8 mouse cellular contexts compared by ENCODE assay signal in genomic region chr12:100073201-100073672, GRCm38 (mm10). TPM values are rescaled to one million over a fixed set of nuclear protein-coding genes. Genes with fewer than 3 reads are reported as not detected.
DNase-seq lines count a peak whose midpoint lies in the region; ATAC-seq lines count a peak whose summit lies in the region.
"Had no signal": no experiment of that assay in that cellular context is flagged by ENCODE, and none has a peak within 500 bp of the region (broad histone marks: within the 10 kb centered on the region; RNA-seq: fewer than 3 reads in every experiment).

No protein-coding gene starts in this region.

- no peak overlapping the region for H3K9ac ChIP-seq in heart, embryonic 12.5 days
- H3K9ac ChIP-seq in lung, embryonic 15.5 days: no peak overlapping the region
- H3K9ac ChIP-seq in embryonic facial prominence, embryonic 14.5 days (ENCODE audit: low read depth, low read length): no peak overlapping the region

- H3K4me2 ChIP-seq in heart, embryonic 12.5 days: no peak overlapping the region
- H3K4me2 ChIP-seq in lung, embryonic 15.5 days: no peak overlapping the region
- no peak overlapping the region for H3K4me2 ChIP-seq in embryonic facial prominence, embryonic 14.5 days (ENCODE audit: low read depth, low read length)

- peaks cover 4% of the 10 kb centered on the region for H3K4me1 ChIP-seq in heart, embryonic 12.5 days (replicated peaks)
- H3K4me1 ChIP-seq in lung, embryonic 15.5 days: peaks cover 6% of the 10 kb centered on the region; the same call in 1 of the 2 replicates
- no peaks in the 10 kb centered on the region for H3K4me1 ChIP-seq in embryonic facial prominence, embryonic 14.5 days (ENCODE audit: control insufficient read depth, insufficient read depth, low read length)

- H3K27me3 ChIP-seq in heart, embryonic 12.5 days (replicated peaks): no peaks in the 10 kb centered on the region
- no peaks in the 10 kb centered on the region for H3K27me3 ChIP-seq in lung, embryonic 15.5 days
- no peaks in the 10 kb centered on the region for H3K27me3 ChIP-seq in embryonic facial prominence, embryonic 14.5 days (replicated peaks; ENCODE audit: control insufficient read depth, insufficient read depth, low read length)

- 39% methylated on average over 4 of the region's 4 CpGs for WGBS in heart, embryonic 12.5 days
- WGBS in lung, embryonic 15.5 days: 45% methylated on average over 4 of the region's 4 CpGs
- WGBS in embryonic facial prominence, embryonic 14.5 days: 52% methylated on average over 4 of the region's 4 CpGs

- 0 out of 2 replicates have a peak, but pooled peaks have one; percentile 22 for ATAC-seq in heart, embryonic 12.5 days (ENCODE audit: insufficient number of reproducible peaks, low FRiP score)
- peak; percentile 49 for ATAC-seq in lung, embryonic 15.5 days (ENCODE audit: borderline replicate concordance, extremely low read depth, low FRiP score, low TSS enrichment)
- peak; percentile 55; the same call in 1 of the 2 replicates for ATAC-seq in embryonic facial prominence, embryonic 14.5 days (ENCODE audit: low read depth)

- no peak overlapping the region for H3K27ac ChIP-seq in heart, embryonic 12.5 days (ENCODE audit: poor library complexity, severe bottlenecking)
- no peak overlapping the region for H3K27ac ChIP-seq in lung, embryonic 15.5 days
- no peak overlapping the region for H3K27ac ChIP-seq in embryonic facial prominence, embryonic 14.5 days (replicated peaks; ENCODE audit: low read depth, low read length)

- 0 out of 2 replicates have a peak, but pooled peaks cover under 1% of the 10 kb centered on the region for H3K9me3 ChIP-seq in heart, embryonic 12.5 days (replicated peaks)
- no peaks in the 10 kb centered on the region for H3K9me3 ChIP-seq in lung, embryonic 15.5 days
- no peaks in the 10 kb centered on the region for H3K9me3 ChIP-seq in embryonic facial prominence, embryonic 14.5 days (ENCODE audit: control insufficient read depth, low read length)

- H3K36me3 ChIP-seq in heart, embryonic 12.5 days: no peaks in the 10 kb centered on the region
- no peaks in the 10 kb centered on the region for H3K36me3 ChIP-seq in lung, embryonic 15.5 days
- H3K36me3 ChIP-seq in embryonic facial prominence, embryonic 14.5 days (ENCODE audit: control insufficient read depth, insufficient read depth, low read length): no peaks in the 10 kb centered on the region

- H3K4me3 ChIP-seq in heart, embryonic 12.5 days: no peak overlapping the region
- no peak overlapping the region for H3K4me3 ChIP-seq in lung, embryonic 15.5 days
- H3K4me3 ChIP-seq in embryonic facial prominence, embryonic 14.5 days (ENCODE audit: low read depth, low read length): no peak overlapping the region

- DNase-seq in heart, adult 18-20 months: no peak
- DNase-seq in lung, adult 18-20 months: no peak
- peak; percentile 56 for DNase-seq in embryonic facial prominence, embryonic 14.5 days (ENCODE audit: low spot score)
- peak; percentile 6 for DNase-seq in retina, embryonic 14.5 days (ENCODE audit: low spot score)
- no peak for DNase-seq in kidney, adult 11 months
- DNase-seq: adrenal gland, adult 8-10 months had no signal

RNA-seq across cellular contexts. Expression of gene Psmc1, which starts 36.7 kb away (rescaled TPM):
- polyA plus RNA-seq in heart, embryonic 12.5 days (2016; fragmentation: Nextera tagmentation; extraction: Ambion mirVana): 210 and 221 TPM in 2 replicates
- 100 to 1,000 TPM; 139 to 144 TPM for total RNA-seq in heart, adult 18-20 months (2021)
- polyA plus RNA-seq in lung, embryonic 15.5 days (2015; fragmentation: Nextera tagmentation; extraction: Ambion mirVana): 287 and 294 TPM in 2 replicates
- 241 and 249 TPM in 2 replicates for polyA plus RNA-seq in embryonic facial prominence, embryonic 14.5 days (2014; fragmentation: Nextera tagmentation; extraction: Ambion mirVana)

Comparison
In these comparisons a context has a peak if more than half of its experiments do, and no peak if none do; other contexts are left out.
1. DNase-seq: peak in embryonic facial prominence, embryonic 14.5 days (single experiment) and retina, embryonic 14.5 days (single experiment); none in heart, adult 18-20 months (0 of 2), lung, adult 18-20 months (0 of 2) and kidney, adult 11 months (single experiment).
2. Peak in every context shown above with its lines, with median percentiles within 50 percentile points of each other: ATAC-seq.